Mouse (Mus musculus) hindbrain, embryonic 15.5 days (tissue): Measurements from ENCODE around the gene Tgm1. TPM values are rescaled to one million over a fixed set of nuclear protein-coding genes. Genes with fewer than 3 reads are reported as not detected.
A peak's percentile ranks its signal among the peaks of the same experiment; 100 is the strongest.

ENCODE experiments used
- ATAC-seq: fragments of 200-750 bp; cut with Nextera tagmentation; 2 replicates; pipeline ENCODE4 v1.8.0; 2017; ENCODE audit warnings: low read depth, moderate number of reproducible peaks, moderate TSS enrichment; ENCODE audit not compliant: low FRiP score
- H3K27ac ChIP-seq: fragments of 300-500 bp; sonication (generic); replicated peaks from 2 replicates; pipeline ENCODE4 v1.5.1; 2015; ENCODE audit warnings: mild to moderate bottlenecking, inconsistent platforms
- H3K27me3 ChIP-seq: fragments of 300-500 bp; sonication (generic); 2 replicates; pipeline ENCODE4 v1.6.1; 2015; ENCODE audit warnings: control low read depth, inconsistent platforms
- H3K36me3 ChIP-seq: fragments of 300-500 bp; sonication (generic); 2 replicates; pipeline ENCODE4 v1.6.1; 2015; ENCODE audit warnings: control low read depth, inconsistent platforms
- H3K4me1 ChIP-seq: fragments of 300-500 bp; sonication (generic); replicated peaks from 2 replicates; pipeline ENCODE4 v1.6.1; 2015; ENCODE audit warnings: control low read depth, inconsistent platforms
- H3K4me2 ChIP-seq: fragments of 300-500 bp; sonication (generic); 2 replicates; pipeline ENCODE4 v1.6.1; 2015; ENCODE audit warnings: moderate library complexity, mild to moderate bottlenecking, inconsistent platforms
- H3K4me3 ChIP-seq: fragments of 300-500 bp; sonication (generic); 2 replicates; pipeline ENCODE4 v1.5.1; 2015; ENCODE audit warnings: mild to moderate bottlenecking, inconsistent platforms
- H3K9ac ChIP-seq: fragments of 300-500 bp; sonication (generic); 2 replicates; pipeline ENCODE4 v1.6.1; 2015; ENCODE audit warnings: inconsistent platforms
- H3K9me3 ChIP-seq: fragments of 300-500 bp; sonication (generic); 2 replicates; pipeline ENCODE4 v1.6.1; 2016; ENCODE audit warnings: control low read depth, inconsistent platforms
- WGBS: fragments of 180-500 bp; shearing (Covaris S2); methylation state at CpG from one replicate; pipeline ENCODE4 v1.1.7; 2015; 5-methylcytosine and 5-hydroxymethylcytosine counted together
- polyA plus RNA-seq: library from polyadenylated mRNA; unstranded; fragments of >200 nt; fragmentation: Nextera tagmentation; extraction: Ambion mirVana; gene quantifications from 2 replicates; pipeline ENCODE4 v1.2.1, GENCODE M21; 2015

Gene Tgm1
- polyA plus RNA-seq, 1 experiment from 2014 or later, result 0.60 TPM

- Histone ChIP-seq H3K4me1 (no peaks in the 10 kb centered on the region), H3K27ac (no peak overlapping the region), H3K4me2 (no peak overlapping the region), H3K36me3 (peaks cover 19% of the 10 kb centered on the region), H3K9me3 (no peaks in the 10 kb centered on the region), H3K4me3 (no peak overlapping the region), H3K27me3 (no peaks in the 10 kb centered on the region), H3K9ac (no peak overlapping the region)
- no peak for ATAC-seq
- WGBS, result 91% methylated on average over 9 of the region's 9 CpGs
Observed at GRCm38 (mm10) chr14:55737086-55737687, 23.5 kb upstream of the Tgm1 start.

DNA sequence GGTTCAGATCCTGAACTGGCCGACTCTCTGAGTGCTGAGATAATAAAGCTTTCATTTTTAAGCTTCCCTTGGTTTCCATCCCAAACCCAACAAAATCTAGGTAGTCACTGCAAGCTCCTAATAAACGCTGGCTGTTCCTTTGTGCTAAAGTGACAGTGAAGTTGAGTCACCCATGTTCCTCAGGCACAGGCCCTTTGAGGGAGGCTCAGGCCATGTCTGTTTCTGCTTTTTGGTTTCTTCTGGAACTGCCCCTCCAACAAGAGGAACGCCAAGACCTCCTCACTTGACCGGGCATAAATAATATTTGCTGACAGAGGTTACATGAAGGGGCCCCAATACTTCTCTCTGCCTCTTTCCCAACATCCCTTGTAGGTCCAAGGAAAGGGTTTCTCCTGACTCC, 22.0 kb upstream of the Tgm1 start:
- no peak for ATAC-seq
- WGBS, result 84% methylated on average over 4 of the region's 4 CpGs
- H3K9me3 ChIP-seq, result no peaks in the 10 kb centered on the region

GRCm38 (mm10) chr14:55735334-55735733, 21.6 kb upstream of the Tgm1 start:
- Histone ChIP-seq H3K27ac (no peak overlapping the region), H3K4me3 (no peak overlapping the region), H3K4me1 (no peaks in the 10 kb centered on the region), H3K36me3 (peaks cover 19% of the 10 kb centered on the region), H3K27me3 (no peaks in the 10 kb centered on the region), H3K9ac (no peak overlapping the region), H3K9me3 (no peaks in the 10 kb centered on the region), H3K4me2 (no peak overlapping the region)
- ATAC-seq, result no peak
- WGBS, result 78% methylated on average over 3 of the region's 3 CpGs

More for the DNA sequence above, 22.0 kb upstream of the Tgm1 start:
- Histone ChIP-seq H3K4me2 (no peak overlapping the region), H3K27me3 (no peaks in the 10 kb centered on the region), H3K27ac (no peak overlapping the region), H3K9ac (no peak overlapping the region), H3K4me1 (no peaks in the 10 kb centered on the region), H3K36me3 (peaks cover 19% of the 10 kb centered on the region), H3K4me3 (no peak overlapping the region)

DNA sequence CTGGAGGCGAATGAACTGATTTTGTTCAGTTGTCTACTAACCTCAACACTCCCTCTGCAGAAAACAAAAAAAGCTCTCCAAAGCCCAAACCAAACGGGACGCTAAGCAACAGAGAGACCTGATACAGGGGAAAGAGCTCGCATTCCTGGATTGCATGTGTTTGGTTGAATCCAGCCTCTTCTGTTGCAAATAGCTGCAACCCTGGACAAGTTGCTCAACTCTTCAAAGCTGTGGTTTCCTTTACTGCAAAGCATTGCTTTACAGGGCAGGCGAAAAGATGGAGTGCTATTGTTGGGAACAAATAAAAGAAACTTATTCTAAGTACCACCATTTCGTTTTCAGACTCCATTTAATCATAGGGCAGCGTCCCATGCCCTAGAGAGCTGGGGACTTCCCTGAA, 21.1 kb upstream of the Tgm1 start:
- 78% methylated on average over 7 of the region's 7 CpGs for WGBS
- H3K4me3 ChIP-seq, result no peak overlapping the region
- no peak overlapping the region for H3K9ac ChIP-seq
- H3K36me3 ChIP-seq, result peaks cover 16% of the 10 kb centered on the region
- H3K27me3 ChIP-seq, result no peaks in the 10 kb centered on the region
- H3K27ac ChIP-seq, result no peak overlapping the region
- no peak overlapping the region for H3K4me2 ChIP-seq
- no peak for ATAC-seq
- H3K4me1 ChIP-seq, result no peaks in the 10 kb centered on the region
- H3K9me3 ChIP-seq, result no peaks in the 10 kb centered on the region

DNA sequence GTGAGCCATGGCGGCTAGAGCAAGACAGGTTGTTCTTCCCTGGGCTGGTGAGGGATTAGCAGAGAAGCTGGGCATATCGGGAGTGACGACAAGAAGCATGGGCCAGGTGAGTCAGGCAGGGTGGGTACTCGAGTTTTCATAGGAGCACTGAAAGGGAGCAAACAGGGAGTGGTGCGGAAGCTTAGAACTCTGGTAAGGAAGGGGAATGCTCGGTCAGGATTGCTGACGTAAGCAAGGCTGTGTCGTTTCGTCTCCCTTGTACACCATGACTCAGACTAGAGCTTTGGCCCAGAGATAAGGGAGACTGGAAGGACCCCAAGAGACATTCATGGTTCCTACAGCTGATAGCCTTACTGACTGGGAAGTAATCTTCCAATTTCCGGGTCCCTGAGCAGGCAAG, 20.2 kb upstream of the Tgm1 start:
- H3K9ac ChIP-seq, result no peak overlapping the region
- H3K27me3 ChIP-seq, result no peaks in the 10 kb centered on the region
- H3K27ac ChIP-seq, result no peak overlapping the region
- no peaks in the 10 kb centered on the region for H3K4me1 ChIP-seq
- WGBS, result 81% methylated on average over 10 of the region's 10 CpGs
- H3K4me3 ChIP-seq, result no peak overlapping the region
- ATAC-seq, result no peak
- peaks cover 8% of the 10 kb centered on the region for H3K36me3 ChIP-seq
- no peak overlapping the region for H3K4me2 ChIP-seq
- H3K9me3 ChIP-seq, result no peaks in the 10 kb centered on the region

DNA sequence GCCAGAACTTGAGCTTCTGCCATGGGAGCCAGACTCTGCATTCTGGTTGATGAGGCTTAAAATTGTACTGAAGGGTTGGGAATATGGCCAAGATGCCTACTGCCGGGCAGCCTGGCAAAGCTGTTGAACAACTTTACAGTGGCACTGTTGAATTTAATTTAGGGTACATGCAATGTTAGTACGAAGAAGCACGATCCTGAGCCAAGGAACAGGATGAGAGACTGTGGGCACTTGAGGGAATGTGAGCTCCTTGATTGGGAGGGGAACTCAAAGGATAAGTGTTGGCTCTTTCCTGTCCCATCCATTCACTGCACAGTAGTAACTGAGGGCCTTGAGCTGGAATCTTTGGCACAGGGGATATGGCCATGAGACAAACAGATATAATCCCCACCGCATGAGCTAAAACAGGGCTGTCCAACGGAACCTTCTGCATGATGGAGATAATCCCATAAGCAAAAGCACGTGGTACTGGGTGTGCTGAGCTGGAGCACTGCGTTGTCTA, 16.9 kb upstream of the Tgm1 start:
- WGBS, result 74% methylated on average over 7 of the region's 7 CpGs
- H3K9me3 ChIP-seq, result no peaks in the 10 kb centered on the region
- no peaks in the 10 kb centered on the region for H3K36me3 ChIP-seq
- H3K9ac ChIP-seq, result no peak overlapping the region
- no peaks in the 10 kb centered on the region for H3K4me1 ChIP-seq
- H3K27me3 ChIP-seq, result no peaks in the 10 kb centered on the region
- H3K27ac ChIP-seq, result peak overlapping the region; percentile 62
- no peak overlapping the region for H3K4me2 ChIP-seq
- peak; percentile 76; the same call in 1 of the 2 replicates for ATAC-seq
- no peak overlapping the region for H3K4me3 ChIP-seq

DNA sequence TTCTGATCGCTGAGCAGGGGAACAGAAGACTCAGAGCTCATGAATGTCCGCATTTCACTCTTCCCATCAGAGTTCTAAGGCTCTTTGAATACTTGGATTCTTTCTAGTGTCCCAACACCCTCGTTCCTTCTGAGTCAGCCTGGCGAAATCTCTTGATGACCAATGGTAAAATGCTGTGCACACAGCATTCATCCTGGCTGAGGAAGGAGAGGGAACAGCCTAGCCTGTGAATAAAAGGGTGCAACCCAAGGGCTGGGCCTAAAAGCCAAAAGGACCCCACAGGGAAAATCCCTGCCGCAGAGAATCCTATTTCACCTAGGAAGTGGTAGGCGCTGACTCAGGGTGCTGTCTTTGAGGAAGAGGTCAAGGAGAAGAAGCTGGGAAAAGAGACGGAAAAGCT, 16.4 kb upstream of the Tgm1 start:
- Histone ChIP-seq H3K9ac (no peak overlapping the region), H3K4me2 (no peak overlapping the region), H3K36me3 (no peaks in the 10 kb centered on the region), H3K9me3 (no peaks in the 10 kb centered on the region), H3K4me1 (no peaks in the 10 kb centered on the region), H3K27me3 (no peaks in the 10 kb centered on the region), H3K4me3 (no peak overlapping the region), H3K27ac (peak overlapping the region; percentile 62)
- no peak for ATAC-seq
- 68% methylated on average over 7 of the region's 7 CpGs for WGBS

- Histone ChIP-seq H3K27ac (no peak overlapping the region), H3K36me3 (no peaks in the 10 kb centered on the region), H3K4me1 (no peaks in the 10 kb centered on the region), H3K9me3 (no peaks in the 10 kb centered on the region), H3K4me2 (no peak overlapping the region), H3K27me3 (no peaks in the 10 kb centered on the region), H3K4me3 (no peak overlapping the region), H3K9ac (no peak overlapping the region)
- ATAC-seq, result no peak
- WGBS, result 73% methylated on average over 8 of the region's 8 CpGs
Observed at GRCm38 (mm10) chr14:55727889-55728685, 14.4 kb upstream of the Tgm1 start.

GRCm38 (mm10) chr14:55726261-55726660, 12.5 kb upstream of the Tgm1 start:
- Histone ChIP-seq H3K27me3 (no peaks in the 10 kb centered on the region), H3K4me1 (peaks cover 7% of the 10 kb centered on the region), H3K9ac (no peak overlapping the region), H3K27ac (no peak overlapping the region), H3K9me3 (no peaks in the 10 kb centered on the region), H3K4me2 (no peak overlapping the region), H3K36me3 (no peaks in the 10 kb centered on the region), H3K4me3 (no peak overlapping the region)
- ATAC-seq, result no peak

- Histone ChIP-seq H3K4me1 (peaks cover 15% of the 10 kb centered on the region), H3K36me3 (no peaks in the 10 kb centered on the region), H3K4me3 (no peak overlapping the region), H3K4me2 (no peak overlapping the region), H3K27ac (no peak overlapping the region), H3K9ac (no peak overlapping the region), H3K9me3 (no peaks in the 10 kb centered on the region), H3K27me3 (no peaks in the 10 kb centered on the region)
- 60% methylated on average over 8 of the region's 8 CpGs for WGBS
- no peak for ATAC-seq
Observed at GRCm38 (mm10) chr14:55724411-55724871, 10.7 kb upstream of the Tgm1 start.

GRCm38 (mm10) chr14:55723433-55723832, 9.7 kb upstream of the Tgm1 start:
- H3K36me3 ChIP-seq, result peaks cover 4% of the 10 kb centered on the region; the same call in 1 of the 2 replicates
- 97% methylated on average over 7 of the region's 7 CpGs for WGBS

GRCm38 (mm10) chr14:55722438-55722945, 8.8 kb upstream of the Tgm1 start:
- Histone ChIP-seq H3K4me1 (peaks cover 15% of the 10 kb centered on the region), H3K27me3 (no peaks in the 10 kb centered on the region), H3K27ac (0 out of 2 replicates have a peak overlapping the region, but pooled peaks have one; percentile 25), H3K9me3 (no peaks in the 10 kb centered on the region), H3K9ac (no peak overlapping the region; the same call in 1 of the 2 replicates), H3K36me3 (peaks cover 10% of the 10 kb centered on the region), H3K4me2 (peak overlapping the region; percentile 65), H3K4me3 (peak overlapping the region; percentile 62)
- ATAC-seq, result no peak; the same call in 1 of the 2 replicates
- WGBS, result 47% methylated on average over 8 of the region's 8 CpGs

More at GRCm38 (mm10) chr14:55723433-55723832, 9.7 kb upstream of the Tgm1 start:
- no peak overlapping the region for H3K27ac ChIP-seq
- no peak overlapping the region for H3K4me3 ChIP-seq
- peaks cover 15% of the 10 kb centered on the region for H3K4me1 ChIP-seq
- H3K9me3 ChIP-seq, result no peaks in the 10 kb centered on the region
- H3K4me2 ChIP-seq, result no peak overlapping the region
- no peak for ATAC-seq
- no peak overlapping the region for H3K9ac ChIP-seq
- no peaks in the 10 kb centered on the region for H3K27me3 ChIP-seq
